ENCODE assay signal across 10 mouse cellular contexts in genomic region chr19:20549409-20549808, GRCm38 (mm10).
"Had no signal": no experiment of that assay in that cellular context is flagged by ENCODE, and none has a peak within 500 bp of the region (broad histone marks: within the 10 kb centered on the region; RNA-seq: fewer than 3 reads in every experiment).

No protein-coding gene starts in this region.

- H3K4me2 ChIP-seq: liver, embryonic 11.5 days; liver, embryonic 15.5 days had no signal

- H3K27me3 ChIP-seq: liver, embryonic 15.5 days had no signal

- H3K9me3 ChIP-seq: limb, embryonic 10.5 days; liver, embryonic 15.5 days had no signal

- H3K9ac ChIP-seq: liver, embryonic 15.5 days had no signal

- ATAC-seq: lung, postnatal 0 days had no signal

- H3K36me3 ChIP-seq: limb, embryonic 10.5 days; liver, embryonic 15.5 days had no signal

- H3K4me1 ChIP-seq: limb, embryonic 10.5 days; liver, embryonic 15.5 days had no signal

- H3K27ac ChIP-seq: layer of hippocampus, adult 2 months; limb, embryonic 10.5 days; liver, embryonic 15.5 days had no signal

- DNase-seq: kidney, postnatal 10 days; kidney, postnatal 4 days; lung, adult 2 months; lung, postnatal 36 days; right cerebral cortex, postnatal 14 days had no signal

- H3K4me3 ChIP-seq: layer of hippocampus, adult 2 months; limb, embryonic 10.5 days; liver, embryonic 15.5 days had no signal
